Mouse (Mus musculus) forebrain, embryonic 15.5 days (tissue): Measurements from ENCODE around the gene Dgkk. TPM values are rescaled to one million over a fixed set of nuclear protein-coding genes. Genes with fewer than 3 reads are reported as not detected.
"Not testable (repeated sequence)": the region's sequence is repeated elsewhere in the genome, so short reads cannot be mapped to it uniquely, and the experiment has no call there.

Experiments
- ATAC-seq: fragments of 200-750 bp; cut with Nextera tagmentation; replicated peaks from 2 replicates; pipeline ENCODE4 v1.8.0; 2017; ENCODE audit warnings: mild to moderate bottlenecking, moderate TSS enrichment, moderate library complexity
- H3K27ac ChIP-seq: fragments of 300-500 bp; sonication (generic); replicated peaks from 2 replicates; pipeline ENCODE4 v1.5.1; 2015; ENCODE audit warnings: mild to moderate bottlenecking, inconsistent platforms
- H3K27me3 ChIP-seq: fragments of 300-500 bp; sonication (generic); 2 replicates; pipeline ENCODE4 v1.6.1; 2015; ENCODE audit warnings: inconsistent platforms
- H3K36me3 ChIP-seq: fragments of 300-500 bp; sonication (generic); 2 replicates; pipeline ENCODE4 v1.6.1; 2015; ENCODE audit warnings: mild to moderate bottlenecking, inconsistent platforms
- H3K4me1 ChIP-seq: fragments of 300-500 bp; sonication (generic); 2 replicates; pipeline ENCODE4 v1.6.1; 2015; ENCODE audit warnings: inconsistent platforms
- H3K4me2 ChIP-seq: fragments of 300-500 bp; sonication (generic); replicated peaks from 2 replicates; pipeline ENCODE4 v1.6.1; 2015; ENCODE audit warnings: mild to moderate bottlenecking, inconsistent platforms
- H3K4me3 ChIP-seq: fragments of 300-500 bp; sonication (generic); 2 replicates; pipeline ENCODE4 v1.5.1; 2015; ENCODE audit warnings: mild to moderate bottlenecking, inconsistent platforms
- H3K9ac ChIP-seq: fragments of 300-500 bp; sonication (generic); replicated peaks from 2 replicates; pipeline ENCODE4 v1.6.1; 2015; ENCODE audit warnings: mild to moderate bottlenecking, inconsistent platforms
- H3K9me3 ChIP-seq: fragments of 300-500 bp; sonication (generic); 2 replicates; pipeline ENCODE4 v1.6.1; 2016; ENCODE audit warnings: inconsistent platforms
- WGBS: fragments of 180-500 bp; shearing (Covaris S2); methylation state at CpG from one replicate; pipeline ENCODE4 v1.1.7; 2015; ENCODE audit warnings: mixed read lengths; 5-methylcytosine and 5-hydroxymethylcytosine counted together
- polyA plus RNA-seq: library from polyadenylated mRNA; unstranded; fragments of >200 nt; fragmentation: Nextera tagmentation; extraction: Ambion mirVana; gene quantifications from 2 replicates; pipeline ENCODE4 v1.2.1, GENCODE M21; 2015

The Dgkk gene
- 0.54 and 0.66 TPM in 2 replicates for polyA plus RNA-seq

DNA sequence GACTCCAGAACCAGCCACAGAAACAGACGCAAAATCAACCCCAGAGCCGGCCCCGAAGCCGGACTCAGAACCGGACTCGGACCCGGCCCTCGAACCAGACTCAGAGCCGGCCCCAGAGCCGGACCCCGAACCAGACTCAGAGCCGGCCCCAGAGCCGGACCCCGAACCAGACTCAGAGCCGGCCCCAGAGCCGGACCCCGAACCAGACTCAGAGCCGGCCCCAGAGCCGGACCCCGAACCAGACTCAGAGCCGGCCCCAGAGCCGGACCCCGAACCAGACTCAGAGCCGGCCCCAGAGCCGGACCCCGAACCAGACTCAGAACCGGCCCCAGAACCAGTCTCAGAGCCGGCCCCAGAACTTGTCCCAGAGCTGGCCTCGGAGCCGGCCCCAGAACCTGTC lies at the start of gene Dgkk:
Gene Dgkk, plus strand, starts transcription at position 301 of the 400 bp plus-strand sequence.
- H3K27ac ChIP-seq, H3K27me3 ChIP-seq, ATAC-seq, H3K36me3 ChIP-seq, H3K9ac ChIP-seq, H3K9me3 ChIP-seq: not testable (repeated sequence)
- H3K4me2 ChIP-seq: peak within 1 kb of the TSS; percentile 58
- peak within 1 kb of the TSS; percentile 41 for H3K4me3 ChIP-seq
- 0 out of 2 replicates have a peak, but pooled peaks cover 11% of the 10 kb centered on the region for H3K4me1 ChIP-seq
- WGBS: 37% methylated on average over 25 of the region's 30 CpGs

DNA sequence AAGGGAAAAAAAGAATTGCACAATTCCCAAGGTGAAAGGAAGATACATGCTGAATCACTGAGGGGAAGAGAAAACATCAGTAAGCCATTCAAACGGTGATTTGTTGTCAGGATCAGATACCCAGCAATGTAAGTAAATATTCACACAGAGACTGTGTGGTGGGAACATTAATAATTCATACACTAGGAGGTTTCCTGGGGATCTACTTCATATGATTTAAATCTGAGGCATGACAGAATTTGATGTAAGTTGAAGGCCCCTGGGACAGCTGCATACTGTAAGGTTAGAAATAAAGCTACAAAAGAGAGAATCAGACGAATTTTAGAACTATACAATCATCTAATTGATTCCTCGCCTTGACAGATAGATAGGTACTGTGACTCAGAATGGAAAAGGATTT lies 45.1 kb upstream of the Dgkk start:
- Histone ChIP-seq H3K27me3 (no peaks in the 10 kb centered on the region), H3K4me2 (no peak overlapping the region), H3K36me3 (no peaks in the 10 kb centered on the region), H3K9me3 (no peaks in the 10 kb centered on the region), H3K4me1 (no peaks in the 10 kb centered on the region), H3K9ac (no peak overlapping the region), H3K27ac (no peak overlapping the region), H3K4me3 (no peak overlapping the region)
- ATAC-seq: no peak
- WGBS: 66% methylated on average over 3 of the region's 3 CpGs

DNA sequence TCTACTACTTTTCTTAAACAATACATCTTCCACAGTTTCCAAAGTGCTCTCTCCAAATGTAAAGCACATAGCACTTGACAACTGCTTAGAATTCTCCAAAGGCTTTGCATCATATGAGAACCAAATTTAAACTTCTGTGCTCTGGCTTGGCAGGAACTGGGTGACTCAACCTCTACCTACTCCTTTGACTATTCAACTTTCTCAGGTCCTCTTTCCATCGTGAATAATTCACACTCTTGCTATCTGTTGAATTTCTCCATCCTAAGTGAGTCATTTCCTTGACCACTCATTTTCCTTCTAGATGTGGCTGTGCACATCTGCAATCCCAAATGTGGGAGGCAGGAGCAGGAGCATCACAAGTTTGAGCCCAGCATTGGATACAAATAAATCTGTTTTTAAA lies 28.4 kb upstream of the Dgkk start:
- H3K9me3 ChIP-seq: no peaks in the 10 kb centered on the region
- H3K4me3 ChIP-seq: no peak overlapping the region
- no peak for ATAC-seq
- no peaks in the 10 kb centered on the region for H3K27me3 ChIP-seq
- no peak overlapping the region for H3K27ac ChIP-seq
- no peak overlapping the region for H3K4me2 ChIP-seq
- WGBS: 58% methylated on average over 1 of the region's 1 CpGs
- H3K9ac ChIP-seq: no peak overlapping the region
- H3K36me3 ChIP-seq: no peaks in the 10 kb centered on the region
- no peaks in the 10 kb centered on the region for H3K4me1 ChIP-seq

DNA sequence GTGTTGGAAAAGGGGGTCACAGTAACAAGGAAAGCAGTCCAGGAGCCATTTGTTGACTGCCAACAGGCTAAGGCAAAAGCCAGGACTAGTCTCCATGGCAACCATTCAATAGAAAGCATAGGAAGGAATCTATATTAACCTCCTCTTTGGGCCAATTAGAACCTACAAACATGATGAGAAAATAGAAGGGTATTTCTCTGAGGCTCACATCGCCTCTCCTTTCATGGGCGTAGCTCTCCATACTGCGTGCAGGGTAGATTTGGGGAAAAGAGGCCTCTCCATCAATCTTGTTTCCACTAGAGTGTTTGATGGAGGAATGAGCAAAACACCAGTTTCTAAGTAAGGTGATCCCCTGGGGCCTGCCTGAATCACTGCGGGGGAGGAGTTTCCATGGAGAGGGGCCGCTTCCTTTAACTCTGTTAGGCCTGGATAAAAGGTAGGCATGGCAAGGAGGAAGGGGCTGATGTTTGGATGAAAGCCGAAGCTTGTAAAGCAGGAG lies 27.5 kb upstream of the Dgkk start:
- Histone ChIP-seq H3K9ac (no peak overlapping the region), H3K4me1 (no peaks in the 10 kb centered on the region), H3K4me3 (no peak overlapping the region), H3K36me3 (no peaks in the 10 kb centered on the region), H3K4me2 (no peak overlapping the region), H3K27me3 (no peaks in the 10 kb centered on the region), H3K9me3 (no peaks in the 10 kb centered on the region), H3K27ac (no peak overlapping the region)
- WGBS: 29% methylated on average over 6 of the region's 6 CpGs
- peak; percentile 58 for ATAC-seq

DNA sequence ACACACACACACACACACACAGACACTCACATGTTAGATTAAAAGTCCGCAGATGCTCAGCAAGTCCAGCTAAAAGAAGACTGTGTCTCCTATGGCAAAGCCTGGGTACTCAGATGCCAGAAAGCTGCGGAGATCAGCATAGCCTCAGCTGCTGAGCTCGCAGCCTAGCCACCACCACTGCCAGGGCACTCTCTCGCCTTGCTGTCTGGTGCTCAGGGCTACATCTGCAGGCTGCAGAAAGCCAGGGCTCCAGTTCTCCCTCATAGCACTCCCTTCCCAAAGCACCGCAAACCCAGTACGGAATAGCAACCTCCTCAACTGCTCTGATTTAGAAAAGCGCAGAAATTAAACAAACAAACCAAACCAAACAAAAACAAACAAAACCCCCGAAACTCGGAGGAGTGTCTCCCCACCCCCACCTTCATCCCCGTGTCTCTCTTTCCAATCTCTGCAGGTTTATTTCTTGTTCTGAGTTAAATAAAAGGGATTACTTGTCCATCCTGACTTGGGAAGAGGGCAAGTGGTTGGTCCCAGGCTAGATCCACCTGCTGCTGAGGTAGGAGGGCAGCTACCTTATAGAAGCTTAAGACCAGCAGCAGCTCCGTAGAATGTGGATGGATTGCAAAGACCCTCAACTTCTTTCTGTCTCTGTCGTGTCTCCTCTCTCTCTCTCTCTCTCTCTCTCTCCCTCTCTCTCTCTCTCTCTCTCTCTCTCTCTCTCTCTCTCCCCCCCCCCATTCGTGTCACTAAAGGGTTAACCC lies 1.4 kb upstream of the Dgkk start:
- peak overlapping the region; percentile 41 for H3K4me3 ChIP-seq
- H3K9ac ChIP-seq: no peak overlapping the region
- H3K36me3 ChIP-seq: no peaks in the 10 kb centered on the region
- no peaks in the 10 kb centered on the region for H3K27me3 ChIP-seq
- WGBS: 23% methylated on average over 13 of the region's 13 CpGs
- H3K4me1 ChIP-seq: 0 out of 2 replicates have a peak, but pooled peaks cover 11% of the 10 kb centered on the region
- ATAC-seq: no peak; the same call in 1 of the 2 replicates
- H3K27ac ChIP-seq: no peak overlapping the region
- peak overlapping the region; percentile 58 for H3K4me2 ChIP-seq
- no peaks in the 10 kb centered on the region for H3K9me3 ChIP-seq

DNA sequence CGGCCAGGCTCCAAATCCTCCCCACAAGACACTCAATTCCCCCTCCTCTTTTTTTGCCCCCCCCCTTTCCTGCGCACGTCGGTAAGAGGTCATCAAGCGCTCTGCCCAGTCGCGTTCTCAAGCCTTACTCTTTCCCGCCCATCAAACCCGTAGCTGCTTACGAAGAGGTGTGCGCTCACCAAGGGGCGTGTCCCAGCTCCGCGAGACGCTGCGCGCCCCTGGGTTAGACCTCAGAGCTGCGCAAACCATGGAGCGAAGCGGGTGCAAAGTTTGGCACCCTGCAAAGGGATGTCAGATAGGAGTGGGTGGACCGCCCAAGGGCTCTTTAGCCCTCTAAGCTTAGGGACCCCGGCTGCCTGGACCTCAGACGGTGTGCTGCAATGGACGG lies 862 bp upstream of the Dgkk start:
- Histone ChIP-seq H3K27ac (no peak overlapping the region), H3K36me3 (no peaks in the 10 kb centered on the region), H3K27me3 (no peaks in the 10 kb centered on the region), H3K4me1 (0 out of 2 replicates have a peak, but pooled peaks cover 11% of the 10 kb centered on the region), H3K4me2 (peak overlapping the region; percentile 58), H3K4me3 (peak overlapping the region; percentile 41), H3K9ac (no peak overlapping the region), H3K9me3 (no peaks in the 10 kb centered on the region)
- peak; percentile 83 for ATAC-seq
- WGBS: 17% methylated on average over 24 of the region's 24 CpGs

DNA sequence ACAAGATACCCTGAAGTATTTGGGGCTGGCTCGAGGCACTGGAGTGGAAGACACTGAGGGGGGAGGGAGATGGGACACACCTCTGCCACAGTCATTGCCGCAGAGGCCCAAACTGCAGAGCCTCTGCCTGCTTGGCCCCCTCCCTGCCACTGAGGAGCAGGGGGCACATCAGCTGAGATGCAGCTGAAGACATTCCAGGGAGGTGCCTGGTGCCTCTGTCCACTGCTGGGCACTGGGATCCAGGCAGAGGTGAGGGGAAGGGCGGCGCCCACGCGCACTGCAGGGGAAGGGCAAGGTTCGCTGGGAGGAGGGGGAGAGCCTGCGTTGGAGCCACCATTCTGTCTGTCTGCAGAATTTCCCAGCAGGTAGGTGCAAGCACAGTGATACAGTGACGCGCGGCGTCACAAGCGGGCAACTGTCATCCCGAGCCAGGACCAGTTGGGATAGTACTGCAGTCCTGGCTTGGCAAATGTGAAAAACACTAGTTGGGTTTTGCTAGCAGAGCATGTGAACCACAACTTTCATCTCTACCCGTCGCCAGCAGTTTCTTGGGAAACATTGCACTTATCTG lies 948 bp downstream of the Dgkk start:
- WGBS: 21% methylated on average over 16 of the region's 16 CpGs
- H3K27me3 ChIP-seq: no peaks in the 10 kb centered on the region
- H3K4me2 ChIP-seq: peak overlapping the region; percentile 31
- no peaks in the 10 kb centered on the region for H3K9me3 ChIP-seq
- H3K4me3 ChIP-seq: peak overlapping the region; percentile 21
- H3K27ac ChIP-seq: no peak overlapping the region
- H3K4me1 ChIP-seq: 0 out of 2 replicates have a peak, but pooled peaks cover 11% of the 10 kb centered on the region
- H3K9ac ChIP-seq: no peak overlapping the region
- H3K36me3 ChIP-seq: no peaks in the 10 kb centered on the region
- ATAC-seq: 0 out of 2 replicates have a peak, but pooled peaks have one; percentile 41

DNA sequence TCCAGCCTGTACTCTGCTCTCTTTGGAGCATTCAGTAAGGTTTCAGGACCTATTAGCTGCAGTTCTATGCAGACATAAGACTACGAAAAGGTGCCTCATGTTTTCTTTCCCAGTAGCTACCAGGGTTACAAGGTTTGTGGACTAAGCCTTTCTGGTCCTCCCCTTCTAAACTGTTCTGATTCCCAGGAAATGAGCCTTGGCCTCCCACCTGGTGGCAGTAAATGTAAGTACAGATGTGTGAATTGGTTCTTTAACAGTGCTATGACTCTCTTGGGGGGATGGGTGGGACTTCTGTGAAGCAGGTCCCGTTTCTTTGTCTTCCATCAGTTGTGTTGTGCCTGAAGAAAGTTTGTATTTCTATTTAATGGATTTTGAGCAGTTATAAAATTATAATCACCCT lies 53.4 kb downstream of the Dgkk start:
- Histone ChIP-seq H3K36me3 (no peaks in the 10 kb centered on the region), H3K4me3 (no peak overlapping the region), H3K4me2 (no peak overlapping the region), H3K9me3 (no peaks in the 10 kb centered on the region), H3K27ac (no peak overlapping the region), H3K4me1 (no peaks in the 10 kb centered on the region), H3K27me3 (no peaks in the 10 kb centered on the region), H3K9ac (no peak overlapping the region)
- ATAC-seq: no peak
- 57% methylated on average over 2 of the region's 2 CpGs for WGBS

DNA sequence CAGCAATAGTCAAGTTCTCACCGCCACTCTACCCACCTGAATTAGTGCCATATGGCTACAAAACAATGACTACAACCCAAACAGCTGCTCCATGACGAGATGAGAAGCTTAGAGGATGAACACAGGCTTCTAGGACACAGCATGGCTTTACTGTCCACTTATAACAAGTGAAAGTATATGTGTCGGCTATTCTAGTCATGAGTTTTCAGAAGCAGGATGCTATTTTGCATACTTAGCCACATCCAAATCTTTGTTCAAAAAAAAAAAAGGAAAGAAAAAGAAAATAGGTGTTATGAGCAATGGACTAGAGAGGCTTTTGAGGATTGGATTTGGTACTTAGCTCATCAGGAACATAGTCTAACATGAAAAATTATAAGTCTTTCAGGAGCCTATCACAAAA lies 74.4 kb downstream of the Dgkk start:
- H3K9me3 ChIP-seq: no peaks in the 10 kb centered on the region
- H3K9ac ChIP-seq: no peak overlapping the region
- no peaks in the 10 kb centered on the region for H3K4me1 ChIP-seq
- H3K4me2 ChIP-seq: no peak overlapping the region
- no peaks in the 10 kb centered on the region for H3K36me3 ChIP-seq
- no peak overlapping the region for H3K4me3 ChIP-seq
- no peaks in the 10 kb centered on the region for H3K27me3 ChIP-seq
- no peak overlapping the region for H3K27ac ChIP-seq
- 60% methylated on average over 3 of the region's 3 CpGs for WGBS
- ATAC-seq: no peak

DNA sequence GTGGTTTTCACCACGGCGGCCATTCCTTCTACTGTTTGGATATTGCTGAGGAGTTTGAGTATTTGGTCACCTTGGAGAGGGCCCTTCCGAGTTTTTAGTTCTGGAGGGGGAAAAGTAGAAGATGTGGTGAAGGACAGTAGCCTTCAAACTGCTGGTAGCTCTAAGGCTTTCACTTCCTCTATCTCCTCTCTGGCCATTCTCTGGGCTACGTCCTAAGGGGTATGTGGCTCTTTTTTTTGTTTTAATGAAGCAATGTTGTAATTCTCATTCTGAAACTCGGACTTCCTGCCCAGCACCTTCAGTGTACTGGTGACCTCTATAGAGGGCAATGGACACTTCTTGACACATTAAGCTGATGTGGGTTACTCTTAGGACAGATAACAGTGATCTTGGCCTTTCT lies 75.0 kb downstream of the Dgkk start:
- Histone ChIP-seq H3K4me2 (no peak overlapping the region), H3K9ac (no peak overlapping the region)
- ATAC-seq: no peak

DNA sequence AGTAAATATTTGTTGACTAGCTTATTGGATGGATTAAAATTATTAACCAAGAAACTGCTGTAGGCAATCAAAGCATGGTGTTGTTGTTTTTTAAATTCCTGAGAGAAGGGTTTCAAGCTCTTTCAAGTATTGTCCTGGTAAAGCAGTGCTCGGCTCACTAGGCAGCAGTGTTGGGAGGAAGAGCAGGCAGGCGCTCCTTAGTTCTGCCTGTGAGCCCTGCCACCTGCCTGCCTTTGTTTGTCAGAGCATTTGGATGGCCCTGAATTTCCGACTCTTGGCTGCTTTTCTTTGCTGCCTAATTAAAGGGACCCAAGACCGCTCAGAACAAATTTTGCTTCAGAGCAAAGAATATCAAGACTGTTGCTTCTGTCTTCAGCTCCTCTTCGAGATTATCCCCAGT lies 114.8 kb downstream of the Dgkk start:
- ATAC-seq: no peak; the same call in 1 of the 2 replicates

More for the DNA sequence above, 75.0 kb downstream of the Dgkk start:
- no peak overlapping the region for H3K27ac ChIP-seq
- H3K4me1 ChIP-seq: no peaks in the 10 kb centered on the region
- no peak overlapping the region for H3K4me3 ChIP-seq
- no peaks in the 10 kb centered on the region for H3K36me3 ChIP-seq
- H3K27me3 ChIP-seq: no peaks in the 10 kb centered on the region
- no peaks in the 10 kb centered on the region for H3K9me3 ChIP-seq
- 86% methylated on average over 5 of the region's 5 CpGs for WGBS

DNA sequence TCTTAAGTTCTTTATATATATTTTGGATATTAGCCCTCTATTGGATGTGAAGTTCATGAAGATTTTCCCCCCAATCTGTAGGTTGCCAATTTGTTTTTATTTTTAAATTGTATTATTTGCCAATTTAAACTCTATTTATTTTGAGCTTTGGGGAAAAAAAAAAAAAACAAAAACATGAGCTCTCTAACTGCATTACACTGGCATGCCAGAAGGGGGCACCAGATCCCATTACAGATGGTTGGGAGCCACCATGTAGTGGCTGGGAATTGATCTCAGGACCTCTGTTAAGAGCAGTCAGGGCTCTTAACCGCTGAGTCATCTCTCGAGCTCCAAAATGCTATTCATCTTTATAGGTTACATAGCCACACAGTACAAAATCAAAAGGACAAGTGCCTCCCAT lies 131.9 kb downstream of the Dgkk start:
- ATAC-seq: no peak
- WGBS: 93% methylated on average over 2 of the region's 2 CpGs

More for the DNA sequence above, 114.8 kb downstream of the Dgkk start:
- Histone ChIP-seq H3K4me2 (no peak overlapping the region), H3K36me3 (no peaks in the 10 kb centered on the region), H3K4me1 (0 out of 2 replicates have a peak, but pooled peaks cover 4% of the 10 kb centered on the region), H3K9me3 (no peaks in the 10 kb centered on the region), H3K27ac (no peak overlapping the region), H3K27me3 (no peaks in the 10 kb centered on the region), H3K9ac (no peak overlapping the region), H3K4me3 (no peak overlapping the region)
- 24% methylated on average over 5 of the region's 5 CpGs for WGBS

More for the DNA sequence above, 131.9 kb downstream of the Dgkk start:
- H3K4me2 ChIP-seq: no peak overlapping the region
- no peaks in the 10 kb centered on the region for H3K4me1 ChIP-seq
- no peaks in the 10 kb centered on the region for H3K36me3 ChIP-seq
- H3K27ac ChIP-seq: no peak overlapping the region
- H3K4me3 ChIP-seq: no peak overlapping the region
- no peaks in the 10 kb centered on the region for H3K27me3 ChIP-seq
- H3K9ac ChIP-seq: no peak overlapping the region
- no peaks in the 10 kb centered on the region for H3K9me3 ChIP-seq
